In genomic region chr3:51042223-51042846, GRCm38 (mm10) we compare ENCODE assay signal across 9 mouse cellular contexts.
A peak's percentile ranks its signal among the peaks of the same experiment; 100 is the strongest.
DNase-seq lines count a peak whose midpoint lies in the region; ATAC-seq and TF ChIP-seq lines count a peak whose summit lies in the region.
"Had no signal": no experiment of that assay in that cellular context is flagged by ENCODE, and none has a peak within 500 bp of the region (broad histone marks: within the 10 kb centered on the region; RNA-seq: fewer than 3 reads in every experiment).

No protein-coding gene starts in this region.

- 36% methylated on average over 17 of the region's 17 CpGs for WGBS in lung, embryonic 14.5 days
- 52% methylated on average over 17 of the region's 17 CpGs for WGBS in lung, adult 2 months
- 20% methylated on average over 17 of the region's 17 CpGs for WGBS in forebrain, embryonic 14.5 days
- 27% methylated on average over 17 of the region's 17 CpGs for WGBS in hindbrain, postnatal 0 days

- H3K36me3 ChIP-seq in lung, embryonic 14.5 days (ENCODE audit: insufficient read depth): no peaks in the 10 kb centered on the region
- H3K36me3 ChIP-seq in forebrain, embryonic 14.5 days (ENCODE audit: control insufficient read depth, insufficient read depth, low read length): no peaks in the 10 kb centered on the region
- H3K36me3 ChIP-seq in hindbrain, postnatal 0 days (ENCODE audit: insufficient read depth, low read length): no peaks in the 10 kb centered on the region

- peak overlapping the region; percentile 40 for H3K4me2 ChIP-seq in lung, embryonic 14.5 days
- peak overlapping the region; percentile 39 for H3K4me2 ChIP-seq in forebrain, embryonic 14.5 days (ENCODE audit: low read length)
- peak overlapping the region; percentile 43 for H3K4me2 ChIP-seq in hindbrain, postnatal 0 days (ENCODE audit: low read depth, low read length)

- no peak for TF ChIP-seq POLR2A in lung, adult 2 months (IDR thresholded peaks at IDR 0.05; ENCODE audit: borderline replicate concordance, extremely low read depth, low read depth, low read length)

- TF ChIP-seq CTCF in lung, embryonic 14.5 days (IDR thresholded peaks at IDR 0.05; ENCODE audit: low read depth): no peak
- no peak for TF ChIP-seq CTCF in lung, adult 2 months (IDR thresholded peaks at IDR 0.05; ENCODE audit: insufficient read depth, low read length)
- no peak for TF ChIP-seq CTCF in hindbrain, postnatal 0 days (IDR thresholded peaks at IDR 0.05; ENCODE audit: low read depth)

- no peak overlapping the region for H3K4me3 ChIP-seq in lung, embryonic 14.5 days (ENCODE audit: low read depth, low read length)
- no peak overlapping the region for H3K4me3 ChIP-seq in lung, adult 2 months (replicated peaks; ENCODE audit: extremely low read depth, low read depth, low read length)
- 0 out of 2 replicates have a peak overlapping the region, but pooled peaks have one; percentile 3 for H3K4me3 ChIP-seq in forebrain, embryonic 14.5 days (ENCODE audit: low read depth, low read length)
- H3K4me3 ChIP-seq in hindbrain, postnatal 0 days (ENCODE audit: low read length): peak overlapping the region; percentile 11; the same call in 1 of the 2 replicates
- H3K4me3 ChIP-seq: layer of hippocampus, adult 2 months had no signal

- no peak overlapping the region for H3K27ac ChIP-seq in lung, embryonic 14.5 days (ENCODE audit: low read depth)
- no peak overlapping the region; the same call in 1 of the 2 replicates for H3K27ac ChIP-seq in forebrain, embryonic 14.5 days (ENCODE audit: low read depth, low read length)
- no peak overlapping the region for H3K27ac ChIP-seq in hindbrain, postnatal 0 days
- H3K27ac ChIP-seq: layer of hippocampus, adult 2 months; liver, embryonic 14.5 days had no signal

- H3K9me3 ChIP-seq in lung, embryonic 14.5 days (ENCODE audit: low read depth, low read length): no peaks in the 10 kb centered on the region
- H3K9me3 ChIP-seq in forebrain, embryonic 14.5 days (replicated peaks; ENCODE audit: control insufficient read depth, low read length): no peaks in the 10 kb centered on the region
- H3K9me3 ChIP-seq in hindbrain, postnatal 0 days (ENCODE audit: low read length): no peaks in the 10 kb centered on the region

- 0 out of 2 replicates have a peak, but pooled peaks have one; percentile 38 for ATAC-seq in lung, embryonic 14.5 days (ENCODE audit: insufficient read depth)
- peak; percentile 72; the same call in 1 of the 2 replicates for ATAC-seq in forebrain, embryonic 14.5 days
- no peak; the same call in 1 of the 2 replicates for ATAC-seq in hindbrain, postnatal 0 days

- H3K4me1 ChIP-seq in lung, embryonic 14.5 days (ENCODE audit: insufficient read depth): peaks cover 3% of the 10 kb centered on the region; the same call in 1 of the 2 replicates
- H3K4me1 ChIP-seq in lung, adult 2 months (ENCODE audit: control insufficient read depth, insufficient read depth, low read length): no peaks in the 10 kb centered on the region
- 0 out of 2 replicates have a peak, but pooled peaks cover 2% of the 10 kb centered on the region for H3K4me1 ChIP-seq in forebrain, embryonic 14.5 days (ENCODE audit: control insufficient read depth, insufficient read depth, low read length)
- H3K4me1 ChIP-seq in hindbrain, postnatal 0 days (ENCODE audit: insufficient read depth, low read length): no peaks in the 10 kb centered on the region

- no peaks in the 10 kb centered on the region for H3K27me3 ChIP-seq in lung, embryonic 14.5 days (ENCODE audit: insufficient read depth, low read length)
- H3K27me3 ChIP-seq in forebrain, embryonic 14.5 days (replicated peaks; ENCODE audit: control insufficient read depth, insufficient read depth, low read length): no peaks in the 10 kb centered on the region
- H3K27me3 ChIP-seq in hindbrain, postnatal 0 days (ENCODE audit: insufficient read depth, low read length): no peaks in the 10 kb centered on the region

- H3K9ac ChIP-seq in lung, embryonic 14.5 days: no peak overlapping the region
- no peak overlapping the region for H3K9ac ChIP-seq in forebrain, embryonic 14.5 days (ENCODE audit: low read length)
- no peak overlapping the region for H3K9ac ChIP-seq in hindbrain, postnatal 0 days (replicated peaks; ENCODE audit: low read length)
- H3K9ac ChIP-seq: liver, embryonic 14.5 days had no signal

- peak; percentile 53 for DNase-seq in lung, embryonic 14.5 days
- DNase-seq in lung, adult 2 months: no peak
- DNase-seq in forebrain, embryonic 14.5 days (ENCODE audit: low spot score): peak; percentile 54
- no peak for DNase-seq in hindbrain, postnatal 0 days (ENCODE audit: low spot score)
- peak; percentile 53 for DNase-seq in testis, postnatal 10 days (ENCODE audit: low spot score)
- DNase-seq in cerebellum, adult 18-20 months: no peak
- no peak for DNase-seq in adrenal gland, adult 18-20 months (ENCODE audit: low spot score in 2 of 2)

Comparison
In these comparisons a context has a peak if more than half of its experiments do, and no peak if none do; other contexts are left out.
1. DNase-seq: peak in lung, embryonic 14.5 days (single experiment), forebrain, embryonic 14.5 days (single experiment) and testis, postnatal 10 days (single experiment); none in lung, adult 2 months (single experiment), hindbrain, postnatal 0 days (single experiment), cerebellum, adult 18-20 months (0 of 2) and adrenal gland, adult 18-20 months (0 of 2).
2. H3K4me3 ChIP-seq: peak in forebrain, embryonic 14.5 days (single experiment) and hindbrain, postnatal 0 days (single experiment); none in lung, embryonic 14.5 days (single experiment) and lung, adult 2 months (single experiment).
3. Peak in every context shown above with its lines, with median percentiles within 50 percentile points of each other: H3K4me2 ChIP-seq.